Mouse (Mus musculus) thymus, adult 2 months (tissue): ENCODE results near the gene Zfp607a. TPM values are rescaled to one million over a fixed set of nuclear protein-coding genes. Genes with fewer than 3 reads are reported as not detected.

Source experiments
- DNase-seq: peaks from one replicate; pipeline ENCODE4 v3.0.0; 2021
- H3K27ac ChIP-seq: fragments of 200-500 bp; 2 replicates; pipeline ENCODE4 v1.5.1; 2012; ENCODE audit warnings: low read length, control low read depth; ENCODE audit not compliant: control insufficient read depth, insufficient read depth
- H3K27me3 ChIP-seq: fragments of 200-500 bp; 2 replicates; pipeline ENCODE4 v1.6.1; 2012; ENCODE audit warnings: mild to moderate bottlenecking, low read length, moderate library complexity, mixed read lengths; ENCODE audit not compliant: control insufficient read depth, insufficient read depth
- H3K36me3 ChIP-seq: fragments of 200-500 bp; 2 replicates; pipeline ENCODE4 v1.6.1; 2012; ENCODE audit warnings: mild to moderate bottlenecking, low read length, moderate library complexity; ENCODE audit not compliant: control insufficient read depth, insufficient read depth
- H3K4me1 ChIP-seq: fragments of 200-500 bp; replicated peaks from 2 replicates; pipeline ENCODE4 v1.6.1; 2012; ENCODE audit warnings: low read length; ENCODE audit not compliant: control insufficient read depth, insufficient read depth
- H3K4me3 ChIP-seq: fragments of 200-500 bp; 2 replicates; pipeline ENCODE4 v1.5.1; 2012; ENCODE audit warnings: mild to moderate bottlenecking, low read length, control low read depth, moderate library complexity; ENCODE audit not compliant: control insufficient read depth, insufficient read depth
- CTCF ChIP-seq: fragments of 200-500 bp; IDR thresholded peaks from 2 replicates; pipeline ENCODE4 v1.5.1; 2012; ENCODE audit warnings: mild to moderate bottlenecking, control low read depth, low read length, moderate library complexity, borderline replicate concordance; ENCODE audit not compliant: control insufficient read depth, poor library complexity, insufficient read depth; ENCODE audit errors: extremely low read depth
- POLR2A ChIP-seq: fragments of 200-500 bp; IDR thresholded peaks from 2 replicates; pipeline ENCODE4 v1.6.1; 2012; ENCODE audit warnings: mild to moderate bottlenecking, low read length, control low read depth, moderate library complexity; ENCODE audit not compliant: control insufficient read depth, poor library complexity, insufficient read depth; ENCODE audit errors: extremely low read depth
- WGBS: fragments of 180-500 bp; shearing (Covaris S2); methylation state at CpG from one replicate; pipeline ENCODE4 v1.1.7; 2018; 5-methylcytosine and 5-hydroxymethylcytosine counted together
- polyA plus RNA-seq: library from polyadenylated mRNA; depleted of rRNA; stranded (reverse); fragments of >200 nt; gene quantifications from 2 replicates; pipeline ENCODE4 v1.2.3, GENCODE M21; 2012; rRNA removed

Zfp607a gene
- polyA plus RNA-seq, 1 experiment, result 2.8 TPM

GRCm38 (mm10) chr7:27928818-27929695 is 71.7 kb downstream of the Zfp607a start, which contains the start of gene Zfp974:
Gene Zfp974, minus strand, starts transcription at chr7:27929460.
- Histone ChIP-seq H3K36me3 (no peaks in the 10 kb centered on the region), H3K4me3 (peak within 1 kb of the TSS; percentile 76), H3K27me3 (no peaks in the 10 kb centered on the region), H3K27ac (no peak within 1 kb of the TSS), H3K4me1 (peaks cover 13% of the 10 kb centered on the region)
- no peak for TF ChIP-seq CTCF
- no peak for TF ChIP-seq POLR2A
- peak; percentile 62 for DNase-seq
- 7% methylated on average over 40 of the region's 40 CpGs for WGBS

Other genes starting within 250 kb of the Zfp607a start
- 0.05 TPM in 1 of 2 replicates, not detected in the other for gene Ttc9b, start 203.6 kb upstream of the Zfp607a start, polyA plus RNA-seq
- 24.7 and 30.0 TPM in 2 replicates for gene Map3k10, start 182.9 kb upstream of the Zfp607a start, polyA plus RNA-seq
- gene Zfp607b, start 168.2 kb upstream of the Zfp607a start, polyA plus RNA-seq, result 0.77 and 0.92 TPM in 2 replicates
- gene Zfp60, start 126.1 kb upstream of the Zfp607a start, polyA plus RNA-seq, result 2.5 and 2.6 TPM in 2 replicates
- gene Zfp626, start 50.3 kb upstream of the Zfp607a start, polyA plus RNA-seq, result 1.6 TPM in 2 replicates
- 0.71 and 0.94 TPM in 2 replicates for gene Zfp59, start 18.9 kb upstream of the Zfp607a start, polyA plus RNA-seq
- 0.94 and 1.0 TPM in 2 replicates for gene Zfp974, start 71.9 kb downstream of the Zfp607a start, polyA plus RNA-seq
- 2.7 and 3.3 TPM in 2 replicates for gene Zfp780b, start 121.6 kb downstream of the Zfp607a start, polyA plus RNA-seq
- 1.2 and 2.2 TPM in 2 replicates for gene Zfp850, start 156.6 kb downstream of the Zfp607a start, polyA plus RNA-seq
- 184 and 197 TPM in 2 replicates for gene Psmc4, start 192.6 kb downstream of the Zfp607a start, polyA plus RNA-seq
- 296 and 318 TPM in 2 replicates for gene Fcgbp, start 213.7 kb downstream of the Zfp607a start, polyA plus RNA-seq